Mouse (Mus musculus) T-helper 17 cell (primary cell): ENCODE data around the gene Zfp128.
"Not testable (repeated sequence)": the region's sequence is repeated elsewhere in the genome, so short reads cannot be mapped to it uniquely, and the experiment has no call there.

Experiments
- in situ Hi-C, 2 experiments: fragments of 300-600 bp; cut with MboI, MseI; formaldehyde crosslinking; loops; 1 replicate in 1 of 2; 2 replicates in 1 of 2; pipeline ENCODE4 v1.15.1; 2025; ENCODE audit warnings: high pct_unique_total_duplicates in 2 of 2

The Zfp128 gene

GRCm38 (mm10) chr7:12880911-12881660 lies at the start of gene Zfp128:
TSS of gene Zfp128 (plus strand) at chr7:12881177.
- in situ Hi-C loops = loop anchor here in 1 of 2 experiments (25.0 kb wide), 1 partner anchor 394 kb away; the partner anchor contains the start of gene Zfp606

DNA sequence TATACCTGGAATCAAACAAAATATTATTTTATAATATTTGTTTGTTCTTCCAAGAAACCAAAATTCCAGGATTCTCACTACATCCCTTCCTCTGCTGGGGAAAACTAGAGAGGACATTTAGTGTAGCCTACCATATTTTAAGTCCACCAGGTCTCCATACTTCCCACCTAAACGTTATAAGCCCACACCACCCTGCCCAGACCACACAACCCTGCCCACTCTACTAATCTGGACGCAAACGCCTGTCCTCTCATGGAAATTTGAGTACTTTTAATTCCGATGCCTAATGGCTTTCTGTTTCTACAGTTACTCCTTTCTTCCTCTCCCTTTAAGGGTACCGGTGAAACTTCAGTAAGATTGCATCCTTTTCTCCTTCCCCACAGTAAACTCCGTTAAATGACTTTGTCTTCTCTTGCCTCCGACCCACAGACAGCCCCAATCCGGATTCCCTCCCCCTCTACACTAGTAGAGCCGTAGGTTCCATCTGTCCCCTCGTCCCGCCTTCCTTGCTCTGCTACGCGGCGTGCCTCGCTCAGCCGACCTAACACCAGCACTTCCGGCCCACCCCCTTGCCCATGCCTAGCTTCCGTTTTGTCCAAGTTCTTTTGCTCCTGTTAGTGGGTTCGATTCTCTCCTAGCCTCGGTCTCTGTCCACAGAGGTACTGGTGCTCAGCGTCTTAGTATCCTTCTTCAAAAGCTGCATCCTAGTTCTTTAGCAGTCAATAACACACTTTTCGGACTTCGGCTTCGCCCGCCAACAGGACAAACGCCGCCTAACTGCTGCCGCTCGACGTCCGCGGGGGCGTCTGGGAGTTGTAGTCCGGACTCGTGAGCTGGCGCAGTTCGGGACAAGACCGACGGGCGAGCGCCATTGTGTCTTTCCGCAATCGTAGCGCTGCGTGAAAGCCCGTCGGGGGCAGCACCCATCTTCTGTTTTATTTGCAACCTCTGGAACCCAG lies 46.5 kb upstream of the Zfp128 start, which contains the start of gene Zfp110:
TSS of gene Zfp110 (plus strand) at position 600 of the 959 bp plus-strand sequence.
- in situ Hi-C loops = no loop called here

DNA sequence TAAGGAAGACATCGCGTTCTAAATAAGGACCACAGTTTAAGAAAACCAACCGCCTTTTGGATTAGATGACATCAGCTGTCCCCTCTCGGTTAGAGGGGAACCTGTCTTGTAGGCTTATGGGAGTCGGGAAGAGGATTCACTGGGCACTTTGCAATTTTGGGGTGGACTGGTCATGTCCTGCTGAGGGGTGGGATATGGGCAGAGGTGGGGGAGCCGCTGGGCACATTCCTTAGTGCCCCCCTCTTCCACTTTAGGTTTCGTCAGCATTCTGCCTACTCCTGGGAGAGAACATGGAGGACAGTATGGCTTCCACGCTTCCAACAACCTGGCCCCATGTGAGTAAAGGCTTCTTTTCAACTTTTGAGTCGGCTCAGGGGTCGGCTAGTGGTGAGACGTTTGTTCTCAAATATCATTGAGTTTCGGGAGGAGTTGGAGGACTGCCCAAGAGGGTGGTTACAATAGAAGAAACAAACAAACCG lies 45.7 kb upstream of the Zfp128 start:
- in situ Hi-C loops = no loop called here

DNA sequence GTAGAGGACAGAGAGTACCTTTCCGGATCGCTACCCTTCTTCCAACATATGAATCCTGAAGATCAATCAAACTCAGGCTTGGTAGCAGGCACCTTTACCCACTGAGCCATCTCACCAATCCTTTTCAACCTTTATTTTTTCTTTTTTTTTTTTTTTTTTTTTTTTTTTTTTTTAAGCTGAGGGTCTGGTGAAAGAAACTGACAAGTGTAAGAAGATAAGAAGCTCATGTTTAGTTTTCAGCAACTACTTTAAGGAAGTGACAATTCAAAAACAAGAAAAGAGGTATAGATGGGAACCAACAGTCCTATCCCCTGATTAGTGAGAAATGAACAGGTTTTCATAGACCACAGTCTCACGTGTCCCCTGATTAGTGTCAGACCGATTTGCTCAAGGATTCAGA lies 45.2 kb upstream of the Zfp128 start:
- in situ Hi-C loops = no loop called here

DNA sequence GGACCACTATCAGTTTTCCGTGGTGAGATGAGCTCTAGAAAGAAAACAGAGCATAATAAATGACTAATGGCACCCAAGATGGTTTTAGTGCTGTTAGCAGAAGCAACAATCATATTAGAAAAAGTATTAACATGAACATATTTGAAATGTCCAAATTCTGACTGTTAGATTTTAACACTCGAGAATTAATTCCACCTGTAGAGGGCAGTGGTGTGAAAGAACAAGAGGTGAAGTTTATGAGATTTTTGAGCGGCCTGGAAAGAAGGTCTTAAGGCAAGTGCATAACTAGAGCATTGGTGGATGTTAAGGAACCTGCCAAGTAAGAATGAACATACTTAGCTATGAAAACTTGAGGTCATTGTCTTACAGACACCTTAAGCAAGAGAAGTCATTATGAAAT lies 6.7 kb upstream of the Zfp128 start:
- in situ Hi-C loops = no loop called here

DNA sequence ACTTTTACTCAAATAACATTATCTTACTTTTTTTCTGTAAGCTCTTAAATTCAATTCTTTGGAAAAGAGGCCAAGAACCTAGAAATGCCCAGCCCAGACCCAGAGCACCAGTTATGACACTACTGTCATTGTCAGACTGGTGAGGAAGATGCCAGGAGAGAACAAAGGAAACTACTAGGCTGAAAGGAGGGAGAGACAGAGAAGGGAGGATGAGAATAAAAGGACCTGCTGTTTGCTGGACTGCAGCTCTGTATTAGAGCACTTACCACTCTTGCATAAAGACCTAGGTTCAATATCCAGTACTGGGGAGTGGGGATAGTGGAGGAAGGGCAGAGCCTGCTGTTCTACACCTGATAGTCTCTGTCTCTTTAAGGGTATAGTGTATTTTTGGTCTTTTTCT lies 941 bp upstream of the Zfp128 start:
- in situ Hi-C loops = loop anchor here in 1 of 2 experiments (25.0 kb wide), 1 partner anchor 393 kb away; the partner anchor contains the start of gene Zfp606

DNA sequence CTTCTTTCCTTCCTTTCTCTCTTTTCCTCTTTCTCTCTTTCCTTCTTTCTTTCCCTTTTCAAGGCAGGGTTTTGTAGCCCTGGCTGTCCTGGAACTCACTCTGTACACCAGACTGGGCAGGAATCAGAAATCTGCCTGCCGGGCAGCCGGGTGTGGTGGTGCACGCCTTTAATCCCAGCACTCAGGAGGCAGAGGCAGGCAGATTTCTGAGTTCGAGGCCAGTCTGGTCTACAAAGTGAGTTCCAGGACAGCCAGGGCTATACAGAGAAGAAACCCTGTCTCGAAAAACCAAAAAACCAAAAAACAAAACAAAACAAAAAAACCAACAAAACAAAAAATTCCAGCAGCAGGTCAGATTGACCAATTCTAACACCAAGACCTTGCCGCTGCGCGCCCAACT lies 480 bp upstream of the Zfp128 start:
- in situ Hi-C loops = loop anchor here in 1 of 2 experiments (25.0 kb wide), 1 partner anchor 393 kb away; the partner anchor contains the start of gene Zfp606

- in situ Hi-C loops = loop anchor here in 1 of 2 experiments (25.0 kb wide), 1 partner anchor 399 kb away; the partner anchor contains the start of gene Zfp606
These were observed 5.7 kb downstream of the Zfp128 start for GRCm38 (mm10) chr7:12886563-12887266.

DNA sequence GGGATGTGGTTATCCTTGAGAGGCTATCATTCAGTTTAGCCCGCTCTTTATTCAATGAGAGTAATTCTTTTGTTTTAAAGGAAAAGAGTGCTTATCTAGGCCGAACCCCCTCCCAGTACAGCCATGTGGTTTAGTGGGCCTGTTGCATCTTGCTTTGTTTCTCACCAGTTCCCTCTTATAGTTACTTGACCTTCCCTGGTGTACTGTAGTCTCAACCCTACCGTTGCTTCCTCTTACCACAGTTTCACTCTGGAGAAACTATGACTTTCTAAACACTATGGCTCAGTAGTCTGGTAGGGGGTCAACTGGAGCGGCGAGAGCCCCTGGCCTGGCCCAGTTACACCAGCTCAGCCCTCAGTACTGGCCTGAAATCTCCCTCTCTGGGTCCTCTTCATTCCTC lies 6.6 kb downstream of the Zfp128 start:
- in situ Hi-C loops = loop anchor here in 1 of 2 experiments (25.0 kb wide), 1 partner anchor 400 kb away; the partner anchor contains the start of gene Zfp606

- in situ Hi-C loops = loop anchor here in 1 of 2 experiments (25.0 kb wide), 1 partner anchor 404 kb away; the partner anchor contains the start of gene Zfp606
These were observed 10.0 kb downstream of the Zfp128 start for GRCm38 (mm10) chr7:12890928-12891327.

- in situ Hi-C loops = loop anchor here in 1 of 2 experiments (25.0 kb wide), 1 partner anchor 404 kb away; the partner anchor contains the start of gene Zfp606
These were observed 10.4 kb downstream of the Zfp128 start for GRCm38 (mm10) chr7:12891334-12891733.

- in situ Hi-C loops = loop anchor here in 1 of 2 experiments (25.0 kb wide), 1 partner anchor 411 kb away; the partner anchor contains the start of gene Zfp606
These were observed 16.9 kb downstream of the Zfp128 start, which contains the start of gene Zscan22 for GRCm38 (mm10) chr7:12897655-12898410. TSS of gene Zscan22 (plus strand) at chr7:12897815.

DNA sequence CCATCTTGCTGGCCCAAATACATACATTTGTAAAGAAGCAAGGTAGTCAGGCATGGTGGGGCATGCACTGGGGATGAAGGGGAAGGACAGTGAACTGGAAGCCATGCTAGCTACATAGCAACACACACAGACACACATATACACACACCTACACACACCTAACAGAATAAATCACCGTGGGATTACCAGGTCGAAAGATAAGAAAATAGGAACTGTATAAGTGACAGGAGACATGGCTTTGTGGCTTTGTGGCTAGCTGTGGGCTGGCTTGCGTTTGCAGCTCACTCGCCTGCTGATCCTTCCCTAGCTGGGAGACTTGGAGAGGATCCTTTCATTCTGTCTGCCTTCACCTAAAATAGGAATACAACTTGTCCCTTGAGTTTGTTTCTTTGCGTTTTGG lies 20.5 kb downstream of the Zfp128 start:
- in situ Hi-C loops = loop anchor here in 1 of 2 experiments (5.0 kb wide), 1 partner anchor 84 kb away; the partner anchor contains the start of gene Zfp329

DNA sequence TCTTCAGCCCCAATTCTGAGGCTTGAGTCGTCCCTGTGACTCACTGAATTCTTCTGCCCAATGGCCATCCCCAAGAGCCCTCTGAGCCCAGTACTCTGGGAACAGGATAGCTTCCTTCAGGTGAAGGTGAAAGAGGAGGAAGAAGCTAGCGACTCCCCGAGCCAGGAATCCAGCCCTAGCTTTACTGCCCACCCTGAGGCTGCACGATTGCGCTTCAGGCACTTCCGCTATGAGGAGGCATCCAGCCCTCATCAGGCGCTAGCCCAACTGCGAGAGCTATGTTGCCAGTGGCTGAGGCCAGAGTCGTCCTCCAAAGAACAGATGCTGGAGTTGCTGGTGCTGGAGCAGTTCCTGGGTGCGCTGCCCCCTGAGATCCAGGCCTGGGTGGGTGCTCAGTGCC lies 22.6 kb downstream of the Zfp128 start:
- in situ Hi-C loops = loop anchor here in 1 of 2 experiments (5.0 kb wide), 1 partner anchor 86 kb away; the partner anchor contains the start of gene Zfp329

GRCm38 (mm10) chr7:12905146-12905545 lies 24.2 kb downstream of the Zfp128 start:
- in situ Hi-C loops = no loop called here

DNA sequence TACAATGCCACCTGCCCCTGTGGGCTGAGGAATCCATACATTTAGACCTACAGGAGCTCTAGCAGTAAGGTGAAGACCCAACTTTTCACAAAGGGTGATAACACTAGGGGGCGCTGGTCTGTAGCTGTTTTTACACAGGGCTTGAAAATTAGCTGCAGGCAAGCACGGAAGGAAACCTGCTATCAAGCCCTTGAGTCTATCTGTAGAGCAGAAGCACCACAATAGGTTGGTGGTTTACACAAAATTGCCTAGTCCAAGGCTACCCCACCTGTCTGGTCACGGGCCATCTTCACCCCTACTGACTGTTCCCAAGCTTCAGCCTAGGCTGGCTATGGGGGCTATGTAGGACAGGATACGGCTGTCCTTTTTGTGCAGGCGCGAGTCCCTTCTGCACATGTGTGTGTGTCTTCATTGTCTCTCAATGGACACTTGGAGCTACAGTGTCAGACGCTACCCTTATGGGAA lies 28.6 kb downstream of the Zfp128 start:
- in situ Hi-C loops = no loop called here

DNA sequence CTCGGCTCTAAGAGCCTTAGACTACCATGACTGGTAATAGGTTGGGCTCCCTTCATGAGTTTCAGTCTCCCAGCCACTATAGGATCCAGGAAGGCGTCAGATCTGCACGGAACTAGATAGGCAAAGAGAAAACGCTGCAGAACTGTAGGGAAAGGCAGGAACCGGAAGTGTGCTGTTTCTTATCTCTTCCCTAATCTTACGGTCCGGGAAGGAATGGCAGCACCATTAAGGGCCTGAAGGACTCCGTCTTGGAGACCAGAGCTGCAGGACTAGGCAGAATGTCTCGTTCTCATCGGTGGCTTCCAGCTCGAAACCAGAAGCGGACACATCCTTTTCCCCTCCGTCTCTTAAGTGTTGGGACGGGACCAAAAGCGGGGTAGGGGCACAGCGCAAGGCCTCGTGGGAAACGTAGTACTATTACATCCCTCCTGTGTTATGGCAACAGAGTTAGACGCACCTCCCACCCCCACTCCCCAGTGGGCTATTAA lies 29.2 kb downstream of the Zfp128 start:
- in situ Hi-C loops = no loop called here

- in situ Hi-C loops = no loop called here
These were observed 32.6 kb downstream of the Zfp128 start for GRCm38 (mm10) chr7:12913556-12913955.

GRCm38 (mm10) chr7:12920495-12920894 lies 39.5 kb downstream of the Zfp128 start:
- in situ Hi-C loops = not testable (repeated sequence)
